Mouse (Mus musculus) ovary, postnatal 10 days (tissue): ENCODE measurements around the gene Nrxn2.

Experiments
- DNase-seq: peaks from one replicate; pipeline ENCODE4 v3.0.0; 2022; ENCODE audit warnings: low spot score

The Nrxn2 gene

DNA sequence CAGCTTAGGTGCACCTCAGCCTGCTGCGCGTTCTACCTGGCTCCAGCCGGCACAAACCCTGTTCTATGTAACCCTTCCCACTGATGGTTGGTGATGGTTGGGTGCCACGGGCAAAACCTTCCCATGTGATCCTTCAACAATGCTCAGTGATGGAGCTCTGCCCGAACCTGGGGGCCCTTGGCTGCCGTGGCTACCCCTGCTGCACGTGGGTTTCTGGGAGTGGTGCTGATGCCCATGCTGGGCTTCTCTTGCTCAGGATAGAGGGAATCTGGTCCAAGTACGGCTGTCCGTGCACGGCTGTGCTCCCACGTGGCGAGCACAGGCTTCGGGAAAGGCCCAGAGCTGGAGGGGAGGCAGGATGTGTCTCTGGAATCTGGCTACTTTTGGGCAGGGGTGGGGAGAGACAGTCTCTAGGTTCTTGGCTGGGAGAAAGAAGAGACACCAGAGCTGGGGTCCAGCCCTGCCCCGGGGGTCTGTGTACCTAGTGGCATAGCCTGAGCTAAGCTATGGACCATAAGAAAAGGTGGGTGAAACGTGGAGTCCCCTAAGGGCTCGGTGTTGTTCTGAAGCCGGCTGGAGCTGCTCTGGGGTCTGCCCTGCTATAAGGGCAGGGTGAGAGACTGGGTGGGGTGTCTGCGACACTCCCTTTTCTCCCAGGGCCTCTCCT, 76.1 kb downstream of the Nrxn2 start:
- DNase-seq, result no peak

DNA sequence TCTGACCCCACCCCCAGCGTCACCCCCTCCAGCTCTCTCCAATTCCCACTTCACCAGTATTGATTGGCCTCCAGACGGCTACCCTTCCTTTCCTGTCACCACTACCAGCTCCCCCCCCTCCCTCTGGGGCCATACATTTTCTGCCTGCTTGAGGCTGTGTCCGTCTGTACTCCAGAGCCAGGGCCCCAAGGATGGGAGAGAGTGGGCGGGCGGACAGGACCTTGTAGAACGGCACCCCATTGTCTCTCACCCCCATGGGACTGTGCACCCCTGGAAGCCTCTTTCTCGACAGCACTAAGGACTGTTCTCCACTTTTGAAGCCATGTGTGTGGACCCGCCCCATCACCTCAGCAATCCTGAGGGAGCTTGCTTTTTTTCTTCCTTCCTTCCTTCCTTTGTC, 77.2 kb downstream of the Nrxn2 start:
- DNase-seq, result no peak

DNA sequence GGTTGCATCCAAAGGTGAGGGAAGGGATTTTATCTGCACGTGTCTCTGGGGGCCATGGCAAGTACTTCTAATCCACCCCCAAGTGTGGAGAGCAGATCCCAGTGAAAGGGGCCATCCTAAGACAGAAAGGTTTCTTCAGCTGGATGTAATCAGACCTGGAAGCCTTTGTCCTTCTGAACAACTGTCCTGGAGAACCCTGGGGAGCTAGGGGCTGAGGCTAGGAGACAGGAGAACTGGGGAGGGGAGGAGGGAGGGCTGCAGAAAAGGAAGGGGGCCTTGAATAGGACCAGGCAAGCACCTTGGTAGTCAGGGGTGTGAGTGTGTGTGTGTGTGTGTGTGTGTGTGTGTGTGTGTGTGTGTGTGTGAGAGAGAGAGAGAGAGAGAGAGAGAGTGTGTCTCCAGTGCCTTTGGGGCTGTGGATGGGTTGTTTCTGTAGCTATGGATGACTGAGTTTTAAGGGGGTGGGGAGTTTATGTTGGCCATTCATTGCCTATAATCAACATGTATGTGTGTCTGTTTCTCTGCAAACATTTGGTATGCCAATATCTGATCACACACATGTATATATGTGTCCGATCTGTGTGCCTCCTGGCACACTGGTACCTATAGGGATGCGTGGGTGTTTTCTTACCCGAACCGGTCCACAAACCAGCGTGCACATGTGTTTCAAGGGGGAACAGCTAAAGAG, 78.1 kb downstream of the Nrxn2 start:
- no peak for DNase-seq

DNA sequence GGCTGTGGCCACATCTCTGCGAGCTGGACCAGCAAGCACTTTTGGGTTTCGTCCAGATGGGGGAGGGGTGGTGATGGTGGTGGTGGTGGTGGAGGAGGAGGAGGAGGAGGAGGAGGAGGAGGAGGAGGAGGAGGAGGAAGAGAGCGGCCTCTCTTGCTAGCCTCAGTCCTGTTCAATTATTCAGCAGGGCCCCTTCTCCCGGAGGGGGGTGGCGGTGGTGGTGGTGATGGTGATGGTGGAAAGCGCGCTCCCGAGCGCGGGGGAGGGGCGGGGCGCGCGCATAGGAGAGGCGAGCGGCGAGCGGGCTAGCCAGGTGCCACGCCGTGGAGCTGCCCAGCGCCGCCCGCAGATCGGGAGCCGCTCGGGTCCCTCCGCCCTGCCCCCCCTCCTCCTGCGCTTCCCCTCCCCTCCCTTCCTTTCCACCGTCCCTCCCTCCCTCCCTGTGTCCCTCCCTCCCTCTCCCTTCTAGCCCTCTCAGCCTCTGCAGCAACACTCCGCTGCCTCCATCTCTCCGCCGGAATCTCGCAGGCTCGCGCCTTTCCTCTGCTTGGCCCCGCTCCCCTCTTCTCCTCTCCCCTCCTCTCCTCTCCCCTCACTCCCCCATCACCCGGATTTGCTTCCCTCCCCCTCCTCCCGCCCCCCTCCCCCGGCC, 78.7 kb downstream of the Nrxn2 start:
- no peak for DNase-seq

DNA sequence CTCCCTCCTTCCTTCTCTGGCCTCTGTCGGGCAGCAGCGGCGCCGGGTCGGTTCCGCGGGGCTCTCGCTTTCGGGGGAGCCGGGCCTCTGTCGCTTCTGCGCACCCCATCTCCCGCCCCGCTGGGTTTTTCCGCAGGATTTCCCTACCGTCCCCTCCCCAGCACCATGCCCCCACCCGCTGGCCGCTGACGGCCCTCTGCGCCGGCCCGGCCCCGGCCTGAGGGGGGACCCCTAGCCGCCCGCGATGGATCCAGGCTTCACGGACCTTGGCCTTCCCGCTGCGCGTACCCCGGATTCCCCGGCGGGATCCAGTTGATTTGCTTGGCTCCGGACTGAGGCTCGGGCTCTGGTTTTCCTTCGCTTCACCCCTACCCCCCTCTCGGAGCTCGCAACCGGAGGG, 79.3 kb downstream of the Nrxn2 start:
- no peak for DNase-seq

DNA sequence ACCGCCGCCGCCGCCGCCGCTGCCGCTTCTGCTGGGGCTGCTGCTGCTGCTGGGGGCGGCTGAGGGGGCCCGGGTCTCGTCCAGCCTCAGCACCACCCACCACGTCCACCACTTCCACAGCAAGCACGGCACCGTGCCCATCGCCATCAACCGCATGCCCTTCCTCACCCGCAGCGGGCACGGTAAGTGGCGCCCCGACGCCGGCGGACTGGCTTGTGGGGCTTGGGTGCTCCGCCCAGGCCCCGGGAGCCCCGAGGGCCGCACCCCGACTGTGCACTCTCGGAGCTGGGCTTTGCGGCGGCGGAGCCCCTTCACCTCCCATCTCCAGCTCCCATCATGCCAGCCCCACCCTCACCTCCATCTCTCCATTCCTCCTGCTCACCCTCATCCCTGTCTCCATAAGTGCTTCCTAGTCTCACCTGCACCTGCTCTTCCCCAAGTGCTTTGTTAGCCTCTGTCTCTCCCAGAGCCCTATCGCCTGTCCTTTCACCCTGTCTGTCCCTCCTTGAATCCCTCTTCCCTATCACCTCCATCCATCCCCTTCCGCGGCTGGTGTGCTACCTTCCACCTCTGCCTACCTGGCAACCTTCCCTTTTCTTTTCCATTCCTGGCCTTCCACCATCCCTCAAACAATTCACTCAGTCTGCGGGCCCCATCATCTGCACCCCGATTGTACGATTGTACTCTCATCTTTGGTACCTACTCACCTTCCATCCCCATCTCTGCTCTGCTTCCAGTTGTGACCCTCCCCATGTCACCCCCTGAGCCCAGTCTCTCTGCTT, 80.0 kb downstream of the Nrxn2 start:
- no peak for DNase-seq

DNA sequence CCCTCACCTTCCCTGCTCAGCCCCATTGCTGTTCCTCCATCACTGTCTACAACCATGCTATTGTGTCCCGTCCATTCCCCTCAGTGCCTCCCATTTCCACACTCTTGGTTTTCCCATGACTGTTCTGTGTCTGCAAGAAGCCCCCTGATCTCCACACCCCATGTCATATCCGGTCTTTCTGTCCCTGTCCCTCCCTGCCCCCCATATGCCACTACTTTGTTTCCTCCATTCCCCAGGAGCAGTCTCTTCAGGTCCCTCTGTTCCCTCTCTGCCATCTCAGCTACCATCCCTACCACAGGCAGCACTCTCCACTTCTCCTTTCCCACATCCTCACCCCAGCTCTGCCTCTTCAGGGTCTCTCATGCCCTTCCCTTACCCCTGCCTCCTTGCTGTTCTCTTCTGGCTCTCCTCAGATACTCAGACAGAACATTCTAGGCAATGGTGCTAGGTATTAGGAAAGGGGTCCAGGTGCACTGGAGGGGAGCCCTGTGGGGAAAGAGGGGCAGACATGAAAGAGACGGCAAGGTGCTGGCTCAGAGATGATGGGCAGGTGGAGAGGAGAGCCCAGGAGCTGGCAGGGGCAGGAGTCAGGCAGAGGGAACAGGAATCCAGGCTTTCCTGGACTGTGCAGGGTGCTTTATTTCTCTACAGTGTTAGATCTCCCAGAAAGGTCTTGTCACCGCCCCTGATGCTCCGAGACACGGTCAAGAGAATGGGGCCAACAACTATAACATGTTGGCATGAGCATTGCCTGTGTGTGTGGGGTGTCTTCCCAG, 81.5 kb downstream of the Nrxn2 start:
- no peak for DNase-seq

DNA sequence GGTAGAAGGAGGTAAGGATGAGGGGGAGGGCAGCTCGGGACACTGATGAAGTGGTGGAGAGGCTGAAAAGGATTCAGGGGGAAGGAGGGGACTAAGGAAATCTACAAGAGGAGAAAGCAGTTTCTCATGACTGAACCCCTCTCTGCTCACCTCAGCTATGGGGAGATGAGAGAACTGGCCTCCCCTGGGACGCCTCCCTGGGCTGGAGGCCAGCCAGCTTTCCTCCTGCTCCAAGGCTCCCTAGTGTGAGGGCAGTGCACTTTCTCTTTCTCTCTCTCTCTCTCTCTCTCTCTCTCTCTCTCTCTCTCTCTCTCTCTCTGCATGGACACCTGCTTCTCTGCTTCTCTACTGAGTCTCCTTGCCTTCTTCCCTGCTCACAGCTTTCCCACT, 82.1 kb downstream of the Nrxn2 start:
- DNase-seq, result no peak

DNA sequence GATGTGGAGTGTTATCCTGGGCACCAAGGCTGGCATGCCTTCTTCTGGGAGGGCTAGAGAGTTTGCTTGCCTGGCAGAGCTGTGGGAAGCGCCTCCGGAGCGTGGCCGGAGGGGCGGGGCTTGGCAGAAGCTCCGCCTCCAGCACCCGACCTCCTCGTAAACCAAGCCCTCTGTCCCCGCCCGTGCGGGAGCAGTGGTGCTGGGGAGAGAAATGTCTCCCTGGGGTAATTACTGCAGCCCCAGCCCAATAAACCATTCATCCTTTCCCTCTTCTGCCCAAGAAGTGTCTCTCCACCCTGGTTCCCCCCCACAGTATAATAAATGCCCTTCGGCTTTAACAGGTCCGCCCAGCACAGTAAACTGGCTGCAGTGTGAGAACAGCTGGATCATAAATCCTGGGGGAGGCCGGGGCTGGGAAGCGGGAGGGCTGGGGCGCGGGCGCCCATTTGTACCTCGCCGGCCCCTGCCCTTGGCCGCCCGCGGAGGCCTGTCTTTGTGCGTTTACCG, 83.6 kb downstream of the Nrxn2 start:
- no peak for DNase-seq

DNA sequence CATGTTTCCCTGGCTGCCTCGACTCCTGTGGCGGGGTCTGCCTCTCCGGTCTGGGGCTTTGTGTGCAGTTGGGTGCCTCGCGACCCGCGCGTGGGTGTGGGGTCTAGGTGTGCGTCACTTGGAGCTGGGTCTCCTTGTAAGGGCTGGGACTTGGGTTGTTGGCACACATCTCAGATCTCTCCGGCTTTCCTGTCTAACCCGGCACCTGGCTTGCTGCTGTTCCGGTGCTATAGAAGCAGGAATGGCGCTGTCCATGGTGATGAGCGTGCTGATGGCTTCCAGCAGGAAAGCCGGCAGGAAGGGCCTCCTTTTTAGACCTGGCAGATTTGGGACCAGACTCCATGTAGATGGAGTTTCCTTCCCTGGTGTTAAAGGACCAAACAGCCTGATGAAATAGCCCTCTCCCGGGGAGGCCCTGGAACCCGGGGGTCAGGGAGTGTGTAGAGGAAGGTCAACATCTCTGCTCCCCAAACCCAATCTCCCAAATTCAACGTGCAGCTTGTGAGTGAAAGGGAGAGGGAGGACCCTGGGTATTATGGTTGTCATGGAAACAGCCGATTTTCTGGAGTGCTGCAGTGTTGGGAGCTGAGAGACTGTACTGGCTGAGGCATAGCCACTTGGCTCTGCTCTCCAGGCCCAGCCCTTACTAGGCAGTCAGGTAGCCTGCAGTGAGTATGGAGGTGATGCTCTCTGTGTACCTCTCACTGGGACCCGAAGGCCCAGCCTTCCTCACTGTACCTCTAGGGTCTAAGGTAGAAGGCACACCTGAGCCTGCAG, 84.2 kb downstream of the Nrxn2 start:
- peak; percentile 36 for DNase-seq

DNA sequence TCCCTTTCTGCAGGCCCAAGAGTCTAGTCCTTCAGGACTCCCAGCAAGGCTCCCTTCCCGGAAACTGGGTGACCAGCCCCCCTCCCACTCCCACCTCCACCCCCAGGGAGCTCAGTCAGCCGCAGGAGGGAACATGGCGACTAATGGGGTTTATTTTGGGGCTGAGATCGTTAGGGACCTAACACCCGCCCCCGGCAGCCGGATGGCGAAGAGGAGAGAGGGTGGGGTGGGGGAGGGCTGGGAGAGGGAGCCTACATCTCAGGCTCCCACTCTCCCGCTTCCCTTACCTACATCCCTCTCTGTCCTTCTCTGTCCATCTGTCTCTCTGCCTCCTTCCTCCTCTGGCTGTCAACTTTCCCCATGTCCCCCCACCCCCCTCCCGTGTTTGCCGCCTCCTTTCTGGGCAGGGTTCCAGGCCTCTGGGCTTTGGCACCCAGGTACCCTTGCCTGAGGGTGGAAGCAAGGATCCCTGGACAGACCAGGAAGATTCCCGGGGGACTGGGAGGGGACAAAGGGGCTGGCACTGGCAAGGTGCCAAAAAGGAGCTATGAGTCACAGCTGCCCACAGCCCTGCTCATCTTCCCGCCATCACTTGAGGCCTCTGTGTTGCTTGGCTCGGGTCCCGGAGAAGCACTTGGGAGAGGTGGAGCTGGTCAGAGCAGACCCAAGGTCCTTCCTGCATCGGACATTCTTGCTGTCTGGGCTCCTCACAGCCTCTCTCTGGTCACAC, 85.6 kb downstream of the Nrxn2 start:
- DNase-seq, result no peak

DNA sequence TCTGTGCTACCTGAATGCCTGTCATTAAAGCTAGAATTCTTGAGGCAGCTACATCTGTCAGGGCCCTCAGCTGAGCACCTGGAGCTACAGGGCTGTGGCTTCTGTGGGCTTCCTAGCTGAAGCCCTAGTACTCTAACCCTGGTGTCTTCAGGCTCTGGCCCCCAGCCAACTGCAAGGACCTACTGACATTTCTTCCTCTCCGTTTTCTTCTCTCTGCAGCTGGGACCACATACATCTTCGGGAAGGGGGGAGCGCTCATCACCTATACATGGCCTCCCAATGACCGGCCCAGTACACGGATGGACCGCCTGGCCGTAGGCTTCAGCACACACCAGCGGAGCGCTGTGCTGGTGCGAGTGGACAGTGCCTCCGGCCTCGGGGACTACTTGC, 86.1 kb downstream of the Nrxn2 start:
- DNase-seq, result no peak

DNA sequence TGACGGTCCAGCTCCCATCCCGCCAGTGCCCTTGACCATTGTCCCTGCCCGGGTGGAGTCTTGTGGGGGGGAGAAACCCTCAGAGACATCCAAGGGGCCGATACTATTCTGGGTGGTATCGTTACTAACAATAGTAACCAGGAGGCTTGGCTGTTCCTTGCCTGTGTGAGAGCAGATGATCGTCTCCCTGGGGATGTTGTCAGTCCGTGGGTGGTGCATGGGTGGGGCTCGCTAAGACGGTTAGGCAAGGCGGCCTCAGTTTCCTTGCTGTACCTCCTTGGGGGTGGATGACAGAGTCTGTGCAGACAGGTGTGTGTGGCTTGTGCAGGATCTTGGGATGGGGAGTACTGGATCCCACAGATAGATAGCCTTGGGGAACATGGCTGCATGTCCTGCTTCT, 88.9 kb downstream of the Nrxn2 start:
- DNase-seq, result no peak

DNA sequence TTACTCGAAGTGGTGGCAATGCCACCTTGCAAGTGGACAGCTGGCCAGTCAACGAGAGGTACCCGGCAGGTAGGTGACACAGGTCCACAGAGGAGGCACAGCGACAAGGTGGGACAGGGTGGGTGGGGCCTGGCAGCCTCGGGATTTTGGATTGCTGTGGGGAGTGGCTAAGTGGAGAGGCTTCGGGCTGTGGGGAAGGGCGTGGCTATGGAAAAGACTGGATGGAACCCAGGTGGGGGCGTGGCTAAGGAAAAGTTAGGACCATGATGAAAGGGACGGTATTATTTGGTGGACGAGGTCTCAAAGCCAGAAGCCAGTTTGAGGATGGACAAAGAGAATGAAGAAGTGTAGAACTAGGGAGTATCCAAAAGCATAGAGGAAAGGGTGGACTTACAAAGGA, 91.3 kb downstream of the Nrxn2 start:
- DNase-seq, result no peak

DNA sequence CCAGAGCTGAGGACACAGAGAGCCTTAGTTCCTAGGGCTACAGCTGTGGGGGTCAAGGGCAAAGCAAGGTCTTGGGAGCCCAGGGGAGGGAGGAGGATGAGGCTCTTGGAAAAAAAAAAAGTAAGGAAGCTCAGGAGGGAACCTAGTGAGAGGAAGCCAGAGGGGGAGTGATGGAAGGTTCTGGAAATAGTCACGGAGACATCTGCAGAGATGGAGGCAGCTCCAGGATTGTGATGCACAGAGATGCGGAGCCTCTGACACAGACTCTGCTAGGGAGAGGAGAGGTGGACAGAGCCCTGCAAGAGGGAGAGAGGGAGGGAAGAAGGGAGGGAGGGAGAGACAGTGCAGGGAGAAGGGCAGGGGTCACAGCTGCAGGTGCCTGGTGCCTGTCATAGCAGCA, 92.0 kb downstream of the Nrxn2 start:
- DNase-seq, result no peak

DNA sequence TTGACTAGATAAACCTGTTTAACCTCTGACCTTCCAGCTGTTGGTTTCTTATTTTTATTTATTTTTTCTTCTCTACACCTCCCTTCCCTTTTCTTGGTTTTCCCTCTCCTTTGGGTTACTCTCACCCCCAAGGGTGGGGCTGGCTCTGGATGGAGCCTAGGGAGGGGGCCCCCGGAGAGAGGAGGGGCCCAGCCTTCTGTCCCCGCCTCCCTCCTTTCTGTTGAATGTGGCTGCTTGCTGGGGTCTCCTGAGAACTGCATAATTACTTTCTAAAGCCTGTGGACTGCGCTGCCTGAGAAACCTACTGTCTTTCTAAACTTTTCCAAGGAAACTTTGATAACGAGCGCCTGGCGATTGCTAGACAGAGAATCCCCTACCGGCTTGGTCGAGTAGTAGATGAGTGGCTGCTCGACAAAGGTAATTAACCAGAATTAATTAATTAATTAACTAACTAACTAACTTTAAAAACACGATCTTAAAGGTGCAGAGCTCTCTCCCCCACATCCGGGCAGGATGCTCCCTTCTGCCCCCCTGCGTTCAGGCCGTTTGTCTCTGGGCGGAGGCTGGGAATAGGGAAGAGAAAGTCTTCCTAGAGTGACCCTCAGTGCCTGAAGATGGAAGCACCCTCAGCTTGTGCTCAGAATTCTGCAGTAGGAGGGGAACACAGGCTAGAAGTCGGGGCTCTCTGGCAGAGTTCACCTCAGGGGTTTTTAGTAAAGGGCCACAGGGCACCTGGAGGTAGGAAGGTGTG, 95.0 kb downstream of the Nrxn2 start:
- no peak for DNase-seq

DNA sequence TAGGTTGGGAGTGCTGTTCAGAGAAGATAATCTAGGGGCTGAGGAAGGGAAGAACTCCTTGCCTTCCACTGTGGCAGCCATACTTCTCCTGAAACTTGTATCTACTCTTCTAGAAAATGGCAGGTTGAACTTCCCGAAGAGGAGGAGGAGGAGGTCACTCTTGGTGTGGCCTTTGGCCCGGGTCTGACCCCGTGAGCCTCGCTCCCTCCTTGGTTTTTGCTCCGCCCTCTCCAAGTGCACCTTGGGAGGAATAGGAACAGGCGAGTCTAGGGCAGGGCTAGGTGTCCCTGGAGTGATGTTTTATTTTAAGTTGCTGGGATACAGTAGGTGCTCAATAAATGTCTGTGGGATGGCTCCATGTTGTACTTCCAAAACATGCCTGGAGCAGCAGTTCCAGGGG, 96.4 kb downstream of the Nrxn2 start:
- no peak for DNase-seq

DNA sequence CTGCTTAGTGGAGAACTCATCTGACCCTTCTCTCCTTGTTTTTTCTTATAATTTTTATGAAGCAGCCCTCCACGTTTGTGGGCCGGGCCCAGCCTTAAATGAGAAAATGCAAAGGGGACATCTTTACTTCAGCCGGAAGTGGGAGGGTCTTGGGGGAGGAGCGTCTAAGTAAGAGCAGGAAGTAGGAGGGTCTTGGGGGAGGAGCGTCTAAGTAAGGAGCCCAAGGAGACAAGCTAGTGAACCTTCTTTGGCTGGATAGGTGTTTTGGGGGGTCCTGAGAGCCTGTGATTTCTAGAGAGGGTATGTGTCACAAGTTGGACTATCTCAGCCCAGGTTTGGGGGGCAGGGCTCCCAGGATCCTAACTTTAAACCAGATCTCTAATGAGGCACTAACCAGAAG, 96.9 kb downstream of the Nrxn2 start:
- DNase-seq, result no peak

DNA sequence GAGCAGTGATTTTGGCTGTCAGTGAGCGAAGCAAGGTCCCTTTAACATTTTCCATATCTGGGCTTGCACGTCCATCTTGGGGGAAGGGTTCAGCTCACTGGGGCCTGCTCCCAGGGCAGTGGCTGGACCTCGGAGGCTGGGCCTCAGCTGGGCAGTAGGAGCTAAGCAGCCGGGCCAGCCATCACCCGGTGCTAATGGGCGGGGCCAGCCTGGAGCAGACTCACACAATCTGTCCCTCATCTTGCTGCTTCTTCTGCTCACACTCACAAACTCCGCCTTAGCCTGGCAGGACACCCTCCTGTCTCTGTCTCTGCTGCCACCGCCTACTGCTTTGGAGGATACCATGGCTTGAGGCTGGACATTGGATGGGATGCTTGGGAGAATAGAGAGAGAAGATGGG, 97.6 kb downstream of the Nrxn2 start:
- no peak for DNase-seq

DNA sequence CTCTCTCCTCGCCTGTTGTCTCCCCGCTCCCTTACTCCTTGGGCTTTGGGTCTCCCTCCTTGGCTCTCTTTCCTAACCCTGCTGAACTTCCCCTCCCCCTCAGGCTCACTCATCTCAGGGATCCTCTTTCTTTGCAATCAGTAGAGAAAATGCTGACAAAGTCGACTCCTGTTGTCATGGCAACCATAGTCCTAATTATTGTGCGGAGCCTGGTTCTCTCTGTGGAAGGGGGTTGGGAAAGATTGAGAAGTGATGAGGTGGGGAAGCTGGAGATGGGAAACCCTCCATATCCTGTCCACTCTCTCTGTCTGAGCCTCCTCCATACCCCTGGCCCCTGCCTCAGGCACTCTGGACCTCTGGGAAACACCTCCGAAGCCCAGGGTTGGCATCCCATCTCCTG, 100.1 kb downstream of the Nrxn2 start:
- DNase-seq, result no peak
